ENCODE assay signal across 26 mouse cellular contexts in the genomic region with DNA sequence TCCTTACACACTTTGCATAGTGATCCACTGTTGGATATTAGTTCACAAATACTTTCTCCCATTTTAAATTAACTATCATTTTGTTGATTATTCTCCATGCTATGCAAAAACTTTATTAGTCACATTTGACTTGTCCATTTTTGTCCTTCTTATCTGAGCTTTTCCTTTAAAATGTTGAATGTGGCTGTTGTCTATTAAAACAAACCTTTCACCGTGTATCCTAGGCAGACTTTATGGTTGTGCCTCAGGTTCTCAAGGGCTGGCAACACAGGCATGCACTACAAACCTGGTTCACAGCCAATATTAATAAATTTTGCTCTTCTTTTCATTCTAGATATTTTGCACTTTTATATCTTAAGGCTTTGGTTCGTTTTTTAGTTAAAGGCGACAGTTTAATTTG. TPM values are rescaled to one million over a fixed set of nuclear protein-coding genes. Genes with fewer than 3 reads are reported as not detected.
DNase-seq lines count a peak whose midpoint lies in the region; ATAC-seq and TF ChIP-seq lines count a peak whose summit lies in the region.
"Had no signal": no experiment of that assay in that cellular context is flagged by ENCODE, and none has a peak within 500 bp of the region (broad histone marks: within the 10 kb centered on the region; RNA-seq: fewer than 3 reads in every experiment).

No protein-coding gene starts in this region.

- TF ChIP-seq EP300 in liver, postnatal 0 days (IDR thresholded peaks at IDR 0.05; ENCODE audit: low read depth), result peak; percentile 33

- H3K9ac ChIP-seq in liver, embryonic 13.5 days, result peak overlapping the region; percentile 30; the same call in 1 of the 2 replicates
- no peak overlapping the region for H3K9ac ChIP-seq in liver, postnatal 0 days (replicated peaks)
- H3K9ac ChIP-seq: embryonic facial prominence, embryonic 15.5 days; forebrain, embryonic 13.5 days; forebrain, postnatal 0 days; heart, embryonic 12.5 days; hindbrain, embryonic 14.5 days had no signal

- no peaks in the 10 kb centered on the region for H3K36me3 ChIP-seq in liver, embryonic 13.5 days
- H3K36me3 ChIP-seq in liver, postnatal 0 days (replicated peaks; ENCODE audit: insufficient read depth, low read length), result no peaks in the 10 kb centered on the region
- no peaks in the 10 kb centered on the region for H3K36me3 ChIP-seq in kidney, adult 2 months (ENCODE audit: control insufficient read depth, insufficient read depth, low read length)
- H3K36me3 ChIP-seq: embryonic facial prominence, embryonic 15.5 days; heart, embryonic 12.5 days; hindbrain, embryonic 10.5 days had no signal

- WGBS in liver, embryonic 13.5 days (ENCODE audit: insufficient replicate concordance), result 26% methylated on average over 3 of the region's 3 CpGs
- WGBS in liver, postnatal 0 days (ENCODE audit: insufficient replicate concordance), result 60% methylated on average over 3 of the region's 3 CpGs
- WGBS in kidney, adult 2 months, result 69% methylated on average over 3 of the region's 3 CpGs

- ATAC-seq in erythroblast, adult 5-6 weeks (replicated peaks; ENCODE audit: low FRiP score, poor library complexity, severe bottlenecking), result peak; percentile 9
- ATAC-seq in liver, embryonic 13.5 days (ENCODE audit: low read depth), result peak; percentile 21
- peak; percentile 1; the same call in 1 of the 2 replicates for ATAC-seq in liver, postnatal 0 days
- ATAC-seq: forebrain, embryonic 13.5 days; forebrain, postnatal 0 days had no signal

- peak overlapping the region; percentile 23; the same call in 1 of the 2 replicates for H3K4me2 ChIP-seq in liver, embryonic 13.5 days
- H3K4me2 ChIP-seq in liver, postnatal 0 days (ENCODE audit: low read depth, low read length), result peak overlapping the region; percentile 47; the same call in 1 of the 2 replicates
- H3K4me2 ChIP-seq: embryonic facial prominence, embryonic 15.5 days; forebrain, embryonic 13.5 days; heart, embryonic 12.5 days; hindbrain, embryonic 14.5 days had no signal

- H3K4me3 ChIP-seq in liver, embryonic 13.5 days (replicated peaks), result peak overlapping the region; percentile 51
- peak overlapping the region; percentile 37; the same call in 1 of the 2 replicates for H3K4me3 ChIP-seq in liver, postnatal 0 days (ENCODE audit: low read depth, low read length)
- H3K4me3 ChIP-seq in kidney, adult 2 months (ENCODE audit: insufficient read depth, low read depth, low read length), result no peak overlapping the region
- H3K4me3 ChIP-seq: embryonic facial prominence, embryonic 15.5 days; forebrain, embryonic 13.5 days; heart, embryonic 12.5 days; hindbrain, embryonic 10.5 days had no signal

- no peaks in the 10 kb centered on the region for H3K27me3 ChIP-seq in liver, embryonic 13.5 days
- H3K27me3 ChIP-seq in liver, postnatal 0 days (ENCODE audit: insufficient read depth, low read length), result no peaks in the 10 kb centered on the region
- no peaks in the 10 kb centered on the region for H3K27me3 ChIP-seq in kidney, adult 2 months (replicated peaks; ENCODE audit: control insufficient read depth, insufficient read depth, low read length)
- H3K27me3 ChIP-seq: embryonic facial prominence, embryonic 15.5 days; forebrain, embryonic 13.5 days; heart, embryonic 12.5 days had no signal

- DNase-seq in c-Kit-negative CD71-positive TER-119-positive erythroid progenitor cells, embryonic 14.5 days (ENCODE audit: low read depth, low spot score), result peak; percentile 69
- no peak for DNase-seq in liver, embryonic 13.5 days
- no peak for DNase-seq in liver, postnatal 0 days
- DNase-seq in kidney, adult 2 months, result no peak
- DNase-seq in spleen, adult 18-20 months, result no peak
- no peak for DNase-seq in right cerebral cortex, adult 2 months (ENCODE audit: low spot score in 2 of 2)
- DNase-seq: adrenal gland, postnatal 14 days; cerebellum, adult 2 months; cerebellum, postnatal 10 days; embryo, embryonic 11 days; forebrain, postnatal 0 days; gastrocnemius, postnatal 25 days had no signal

- H3K9me3 ChIP-seq in liver, embryonic 13.5 days (replicated peaks), result no peaks in the 10 kb centered on the region
- no peaks in the 10 kb centered on the region for H3K9me3 ChIP-seq in liver, postnatal 0 days (ENCODE audit: low read length)
- H3K9me3 ChIP-seq: embryonic facial prominence, embryonic 15.5 days; forebrain, embryonic 13.5 days; heart, embryonic 12.5 days; hindbrain, embryonic 10.5 days had no signal

- H3K4me1 ChIP-seq in liver, embryonic 13.5 days (replicated peaks), result peaks cover 39% of the 10 kb centered on the region
- peaks cover 3% of the 10 kb centered on the region; the same call in 1 of the 2 replicates for H3K4me1 ChIP-seq in liver, postnatal 0 days (ENCODE audit: insufficient read depth)
- H3K4me1 ChIP-seq in kidney, adult 2 months (ENCODE audit: control insufficient read depth, insufficient read depth, low read length), result no peaks in the 10 kb centered on the region
- H3K4me1 ChIP-seq: embryonic facial prominence, embryonic 15.5 days; forebrain, embryonic 13.5 days; heart, embryonic 12.5 days; hindbrain, embryonic 10.5 days had no signal

- H3K27ac ChIP-seq in liver, embryonic 13.5 days, result peak overlapping the region; percentile 97
- H3K27ac ChIP-seq in liver, postnatal 0 days (ENCODE audit: low read depth), result peak overlapping the region; percentile 90
- H3K27ac ChIP-seq in kidney, adult 2 months (ENCODE audit: insufficient read depth, low read depth, low read length), result no peak overlapping the region
- H3K27ac ChIP-seq: embryonic facial prominence, embryonic 15.5 days; forebrain, embryonic 13.5 days; hindbrain, embryonic 10.5 days; hindbrain, embryonic 14.5 days had no signal

- TF ChIP-seq CTCF in liver, postnatal 0 days (IDR thresholded peaks at IDR 0.05; ENCODE audit: low read depth), result no peak
- no peak for TF ChIP-seq CTCF in kidney, adult 2 months (conservative IDR thresholded peaks at IDR 0.05; ENCODE audit: insufficient read depth, insufficient read length, low read depth, low read length)

- TF ChIP-seq POLR2A in kidney, adult 2 months (IDR thresholded peaks at IDR 0.05; ENCODE audit: low read depth, low read length), result no peak

RNA-seq across cellular contexts. Expression of gene Hbb-bt, which starts 3.0 kb away (rescaled TPM):
- 39,556 and 40,045 TPM in 2 replicates for total RNA-seq in erythroblast, adult 5-6 weeks (2015; ENCODE audit: low replicate concordance)
- 14,681 and 15,230 TPM in 2 replicates for total RNA-seq in erythroblast, adult 5-6 weeks (2017; ENCODE audit: low replicate concordance)
- polyA plus RNA-seq in liver, embryonic 13.5 days (2015; fragmentation: Nextera tagmentation; extraction: Ambion mirVana), result 49,070 and 53,102 TPM in 2 replicates
- 16,738 and 17,184 TPM in 2 replicates for polyA plus RNA-seq in liver, postnatal 0 days (2015; fragmentation: Nextera tagmentation; extraction: Ambion mirVana)
- polyA plus RNA-seq in kidney, adult 2 months (2012; rRNA removed), result 323 and 441 TPM in 2 replicates
- total RNA-seq: ES-E14; granulocyte monocyte progenitor cell, adult 5-6 weeks had no signal

RNA-seq across cellular contexts. Expression of gene Hbb-bs, which starts 17.1 kb away (rescaled TPM):
- 179,259 and 187,171 TPM in 2 replicates for total RNA-seq in erythroblast, adult 5-6 weeks (2015; ENCODE audit: low replicate concordance)
- 69,583 and 76,927 TPM in 2 replicates for total RNA-seq in erythroblast, adult 5-6 weeks (2017; ENCODE audit: low replicate concordance)
- 91,050 and 104,119 TPM in 2 replicates for polyA plus RNA-seq in liver, embryonic 13.5 days (2015; fragmentation: Nextera tagmentation; extraction: Ambion mirVana)
- 51,353 and 55,260 TPM in 2 replicates for polyA plus RNA-seq in liver, postnatal 0 days (2015; fragmentation: Nextera tagmentation; extraction: Ambion mirVana)
- 3,704 and 5,002 TPM in 2 replicates for polyA plus RNA-seq in kidney, adult 2 months (2012; rRNA removed)
- total RNA-seq: ES-E14 had no signal

RNA-seq across cellular contexts. Expression of gene Olfr67, which starts 19.1 kb away (rescaled TPM):
- total RNA-seq in erythroblast, adult 5-6 weeks (2015; ENCODE audit: low replicate concordance), result 5.0 and 10.2 TPM in 2 replicates
- total RNA-seq in erythroblast, adult 5-6 weeks (2017; ENCODE audit: low replicate concordance), result 2.8 and 4.2 TPM in 2 replicates
- not detected in 2 replicates for polyA plus RNA-seq in liver, embryonic 13.5 days (2015; fragmentation: Nextera tagmentation; extraction: Ambion mirVana)
- polyA plus RNA-seq in liver, postnatal 0 days (2015; fragmentation: Nextera tagmentation; extraction: Ambion mirVana), result 0.02 TPM in 1 of 2 replicates, not detected in the other
- polyA plus RNA-seq in kidney, adult 2 months (2012; rRNA removed), result not detected in 2 replicates
- total RNA-seq: adrenal gland, postnatal 14 days; common myeloid progenitor, adult 5-6 weeks; ES-E14; forebrain, postnatal 0 days; gastrocnemius, adult 18-20 months; gastrocnemius, postnatal 25 days; granulocyte monocyte progenitor cell, adult 5-6 weeks; heart, adult 8-10 months; heart, postnatal 25 days had no signal
- polyA plus RNA-seq: cerebellum, adult 2 months; embryonic facial prominence, embryonic 11.5 days; embryonic facial prominence, embryonic 15.5 days; forebrain, embryonic 13.5 days; forebrain, postnatal 0 days; heart, embryonic 12.5 days; heart, embryonic 16.5 days; hindbrain, embryonic 10.5 days; hindbrain, embryonic 14.5 days had no signal

RNA-seq across cellular contexts. Expression of gene Hbb-bh2, which starts 29.6 kb away (rescaled TPM):
- total RNA-seq in erythroblast, adult 5-6 weeks (2015; ENCODE audit: low replicate concordance), result not detected in 2 replicates
- 1.0 and 4.6 TPM in 2 replicates for total RNA-seq in erythroblast, adult 5-6 weeks (2017; ENCODE audit: low replicate concordance)
- 0.32 and 0.36 TPM in 2 replicates for polyA plus RNA-seq in liver, embryonic 13.5 days (2015; fragmentation: Nextera tagmentation; extraction: Ambion mirVana)
- not detected in 2 replicates for polyA plus RNA-seq in liver, postnatal 0 days (2015; fragmentation: Nextera tagmentation; extraction: Ambion mirVana)
- not detected in 2 replicates for polyA plus RNA-seq in kidney, adult 2 months (2012; rRNA removed)
- total RNA-seq: adrenal gland, postnatal 14 days; common myeloid progenitor, adult 5-6 weeks; ES-E14; forebrain, postnatal 0 days; gastrocnemius, adult 18-20 months; gastrocnemius, postnatal 25 days; granulocyte monocyte progenitor cell, adult 5-6 weeks; heart, adult 8-10 months; heart, postnatal 25 days had no signal
- polyA plus RNA-seq: cerebellum, adult 2 months; embryonic facial prominence, embryonic 11.5 days; embryonic facial prominence, embryonic 15.5 days; forebrain, embryonic 13.5 days; forebrain, postnatal 0 days; heart, embryonic 16.5 days; hindbrain, embryonic 10.5 days; hindbrain, embryonic 14.5 days had no signal

RNA-seq across cellular contexts. Expression of gene Olfr68, which starts 31.2 kb away (rescaled TPM):
- total RNA-seq in erythroblast, adult 5-6 weeks (2015; ENCODE audit: low replicate concordance), result 1.0 and 1.3 TPM in 2 replicates
- 1.4 and 1.5 TPM in 2 replicates for total RNA-seq in erythroblast, adult 5-6 weeks (2017; ENCODE audit: low replicate concordance)
- polyA plus RNA-seq in liver, embryonic 13.5 days (2015; fragmentation: Nextera tagmentation; extraction: Ambion mirVana), result not detected in 2 replicates
- not detected in 2 replicates for polyA plus RNA-seq in liver, postnatal 0 days (2015; fragmentation: Nextera tagmentation; extraction: Ambion mirVana)
- not detected in 2 replicates for polyA plus RNA-seq in kidney, adult 2 months (2012; rRNA removed)
- total RNA-seq: adrenal gland, postnatal 14 days; common myeloid progenitor, adult 5-6 weeks; ES-E14; forebrain, postnatal 0 days; gastrocnemius, adult 18-20 months; gastrocnemius, postnatal 25 days; granulocyte monocyte progenitor cell, adult 5-6 weeks; heart, adult 8-10 months; heart, postnatal 25 days had no signal
- polyA plus RNA-seq: cerebellum, adult 2 months; embryonic facial prominence, embryonic 11.5 days; forebrain, embryonic 13.5 days; forebrain, postnatal 0 days; heart, embryonic 12.5 days; heart, embryonic 16.5 days; hindbrain, embryonic 10.5 days; hindbrain, embryonic 14.5 days had no signal

Comparison
In these comparisons a context has a peak if more than half of its experiments do, and no peak if none do; other contexts are left out.
1. RNA of gene Hbb-bt, which starts 3.0 kb away (polyA plus RNA-seq): 49,070 to 53,102 TPM in liver, embryonic 13.5 days and 16,738 to 17,184 TPM in liver, postnatal 0 days; 323 to 441 TPM in kidney, adult 2 months; every median in the first group is over 10 times any median in the second.
2. RNA of gene Hbb-bs, which starts 17.1 kb away (polyA plus RNA-seq): 91,050 to 104,119 TPM in liver, embryonic 13.5 days and 51,353 to 55,260 TPM in liver, postnatal 0 days; 3,704 to 5,002 TPM in kidney, adult 2 months; every median in the first group is over 10 times any median in the second.
3. Peak in every context shown above with its lines, with median percentiles within 50 percentile points of each other: ATAC-seq.